Mouse (Mus musculus) lung, adult 2 months (tissue): ENCODE measurements around the gene 4930442H23Rik.

ENCODE experiments used
- CTCF ChIP-seq: fragments of 200-500 bp; IDR thresholded peaks from 2 replicates; pipeline ENCODE4 v1.5.1; 2011; ENCODE audit warnings: mild to moderate bottlenecking, low read length, control low read depth; ENCODE audit not compliant: insufficient read depth
- POLR2A ChIP-seq: fragments of 200-500 bp; IDR thresholded peaks from 2 replicates; pipeline ENCODE4 v1.6.1; 2011; ENCODE audit warnings: low read depth, mild to moderate bottlenecking, control low read depth, low read length, borderline replicate concordance; ENCODE audit errors: extremely low read depth

GRCm38 (mm10) chr10:81177491-81177925, 6.1 kb downstream of the 4930442H23Rik start:
- no peak for TF ChIP-seq CTCF
- TF ChIP-seq POLR2A: no peak
